Mouse (Mus musculus) CH12.LX (cell line): ENCODE measurements around the gene Olig1.

ENCODE experiments used
- MEF2A ChIP-seq: IDR thresholded peaks from 2 replicates; pipeline ENCODE4 v1.6.1; 2014; ENCODE audit warnings: low read depth, mild to moderate bottlenecking, inconsistent platforms, low read length, improper control_type of control experiment, borderline replicate concordance
- POLR2A ChIP-seq: IDR thresholded peaks from 2 replicates; pipeline ENCODE4 v1.6.1; 2011; ENCODE audit warnings: low read depth, mild to moderate bottlenecking, improper control_type of control experiment, low read length

DNA sequence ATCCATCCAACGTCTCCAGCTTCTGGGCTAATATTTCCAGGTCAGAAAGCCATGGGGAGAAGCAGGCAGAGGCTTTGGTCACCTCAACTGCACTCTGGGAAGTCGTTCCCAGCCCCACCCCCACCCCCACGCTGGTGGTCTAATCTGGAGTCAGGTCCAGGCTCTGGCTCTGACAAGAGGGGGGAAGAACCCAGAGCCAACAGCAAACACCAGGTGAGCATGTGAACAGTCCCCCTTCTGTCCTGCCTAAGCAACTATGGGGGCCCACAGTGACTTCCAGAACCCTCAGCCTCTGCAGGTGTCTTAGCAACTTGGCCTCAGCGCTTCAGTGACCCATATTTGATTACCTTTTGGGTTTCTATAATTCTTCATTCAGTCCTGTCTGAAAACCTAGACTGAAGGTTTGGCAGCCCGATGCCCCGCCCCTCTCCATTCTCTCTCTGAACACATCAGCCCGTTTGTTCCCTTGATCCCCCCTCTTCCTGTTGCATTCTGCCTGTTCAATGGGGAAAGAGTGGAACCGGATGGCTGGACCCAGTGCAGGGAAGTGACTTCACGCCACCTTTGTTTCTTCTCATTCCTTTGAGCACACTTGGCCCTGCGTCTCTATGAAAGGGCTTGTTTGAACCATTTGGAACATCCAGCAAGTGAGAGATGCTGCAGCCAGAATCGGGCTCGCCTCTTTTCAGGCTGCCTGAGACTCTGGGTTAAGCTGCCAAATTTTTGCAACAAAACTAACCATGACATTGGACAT is 6.9 kb upstream of the Olig1 start:
- no peak for TF ChIP-seq POLR2A
- TF ChIP-seq MEF2A = no peak
